Mouse (Mus musculus): ENCODE results near the gene Gm29276. TPM values are rescaled to one million over a fixed set of nuclear protein-coding genes. Genes with fewer than 3 reads are reported as not detected.
"Not testable (repeated sequence)": the region's sequence is repeated elsewhere in the genome, so short reads cannot be mapped to it uniquely, and the experiment has no call there.

Gm29276 gene
- not detected in 2 replicates for polyA plus RNA-seq (2015; fragmentation: Nextera tagmentation; extraction: Ambion mirVana)

- H3K27ac ChIP-seq (replicated peaks); H3K4me2 ChIP-seq (replicated peaks; ENCODE audit: low read depth); ATAC-seq (ENCODE audit: low FRiP score, low TSS enrichment); H3K36me3 ChIP-seq (ENCODE audit: control insufficient read depth, insufficient read depth, low read length); H3K9me3 ChIP-seq (ENCODE audit: control insufficient read depth, low read length); H3K27me3 ChIP-seq (ENCODE audit: control insufficient read depth, insufficient read depth, low read length); H3K4me1 ChIP-seq (replicated peaks; ENCODE audit: control insufficient read depth, insufficient read depth); H3K4me3 ChIP-seq (ENCODE audit: low read depth, low read length); H3K9ac ChIP-seq (ENCODE audit: low read length); DNase-seq (ENCODE audit: low spot score): not testable (repeated sequence)
- WGBS, result no CpG with 5 or more reads among the region's 7 CpGs
Observed at GRCm38 (mm10) chrY:42582150-42582549, at the start of gene Gm29276. Gene Gm29276 (minus strand): TSS chrY:42582250.

All from stomach, postnatal 0 days (tissue).